Mouse (Mus musculus): ENCODE measurements around the gene Grid2.

DNA sequence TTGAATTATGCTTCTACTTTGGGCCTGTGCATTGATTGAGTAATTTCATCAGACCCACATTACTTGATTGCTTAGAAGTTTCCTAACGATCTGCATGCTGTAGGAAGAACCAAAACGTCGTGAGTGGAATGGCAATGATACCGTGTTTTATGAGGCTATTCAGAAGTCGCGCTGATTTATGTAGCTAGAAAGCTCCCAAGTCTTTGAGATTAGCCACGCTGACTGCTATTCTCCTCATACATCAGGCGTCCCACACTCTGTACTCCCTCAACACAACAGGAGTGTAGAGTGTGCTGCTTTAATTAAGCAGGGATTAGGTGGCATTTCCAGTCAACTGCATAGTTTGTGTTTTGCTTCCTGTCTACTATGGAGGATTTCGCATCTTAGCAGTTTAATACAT is 4.1 kb downstream of the Grid2 start:
- no peak for TF ChIP-seq POLR2A (IDR thresholded peaks at IDR 0.05; ENCODE audit: control insufficient read depth, extremely low read depth, insufficient read depth, low read length, poor library complexity)
- TF ChIP-seq CTCF (IDR thresholded peaks at IDR 0.05; ENCODE audit: borderline replicate concordance, control insufficient read depth, extremely low read depth, insufficient read depth, low read length, poor library complexity): no peak
